Mouse (Mus musculus): ENCODE measurements at regions not wholly inside any gene's neighbourhood (a gene's known extent, or its start where the extent isn't known, plus 50 kb on each side); places are given as distances from the start of the nearest gene placed in this dataset.

GRCm38 (mm10) chr3:42129821-42130560 is 387.6 kb downstream of the D3Ertd751e start:
- peak; percentile 93 for DNase-seq (ENCODE audit: low read depth, low spot score)

DNA sequence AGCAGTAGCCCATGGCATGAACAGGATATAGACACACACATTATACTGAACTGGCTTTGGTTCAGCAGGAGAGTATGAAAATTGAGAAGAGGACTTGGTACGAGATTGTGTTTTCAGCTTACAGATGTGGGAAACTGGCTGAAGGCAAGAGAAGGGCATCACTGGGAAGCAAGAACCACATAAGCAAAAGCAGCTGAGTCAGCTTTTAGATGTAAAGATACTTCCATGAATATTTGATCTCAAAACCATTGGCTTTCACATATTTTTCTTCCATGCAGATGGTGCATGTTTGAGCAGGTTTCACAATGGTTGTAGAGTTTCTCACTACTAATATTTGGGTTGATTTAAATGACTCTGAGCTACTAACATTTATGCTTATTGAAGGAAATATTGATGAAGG is 389.9 kb downstream of the D3Ertd751e start:
- no peak for DNase-seq (ENCODE audit: low read depth, low spot score)

DNA sequence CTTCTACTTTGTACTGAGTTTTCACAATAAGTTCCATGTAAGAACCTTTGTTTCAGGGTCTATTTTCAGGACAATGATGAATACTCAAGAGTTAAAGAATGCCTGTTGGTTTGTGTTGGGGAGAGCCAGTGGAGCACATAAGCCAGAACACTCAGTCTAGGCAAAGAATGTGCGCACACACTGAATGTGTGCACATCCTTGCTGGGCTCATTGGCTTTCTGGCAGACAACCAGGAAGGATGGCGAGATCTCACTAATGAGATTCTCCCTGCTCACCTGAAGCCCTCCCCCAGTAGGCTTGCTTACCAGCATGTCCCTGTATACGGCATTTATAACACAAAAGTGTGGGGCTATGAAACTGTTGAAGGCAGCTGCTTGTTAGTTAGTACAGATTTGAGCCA is 411.0 kb downstream of the D3Ertd751e start:
- no peak for DNase-seq (ENCODE audit: low read depth, low spot score)

DNA sequence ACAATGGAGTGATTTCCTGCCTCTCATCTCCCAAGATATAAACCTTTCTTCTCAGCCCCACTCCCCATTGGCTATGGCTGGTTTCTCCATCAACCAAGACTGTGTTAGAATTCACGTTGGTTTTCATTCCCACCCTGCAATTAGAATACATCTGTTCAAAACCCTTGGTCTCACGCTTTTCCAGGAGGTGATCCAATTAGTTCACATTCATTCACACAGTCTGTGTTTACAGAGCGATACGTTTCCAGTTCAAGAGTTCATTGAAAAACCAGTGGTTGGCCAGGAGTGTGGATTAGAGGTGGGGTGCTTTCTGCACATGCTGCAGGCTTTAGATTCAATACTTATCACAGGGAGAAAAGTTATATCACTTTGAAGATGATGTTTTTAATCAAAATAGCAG is 412.5 kb downstream of the D3Ertd751e start:
- DNase-seq (ENCODE audit: low read depth, low spot score), result no peak

DNA sequence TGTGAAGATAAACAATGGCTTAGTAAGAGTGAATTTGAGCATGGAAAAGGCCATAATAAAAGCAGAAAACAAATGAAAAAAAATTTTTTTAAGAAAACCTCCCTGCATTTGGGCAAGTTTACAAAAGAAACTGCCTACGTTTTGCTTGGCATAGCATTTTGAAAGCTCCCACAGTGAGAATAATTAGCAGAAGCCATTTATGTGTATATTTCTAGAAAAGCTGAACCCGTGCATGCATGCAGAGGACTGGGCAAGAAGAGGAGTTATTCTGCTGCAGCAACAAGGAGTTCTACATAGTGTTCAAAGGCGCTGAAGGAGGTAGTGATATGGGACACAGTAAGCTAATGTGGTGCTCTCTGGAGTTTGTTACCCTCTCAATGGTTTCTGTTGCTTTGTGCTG is 421.3 kb downstream of the D3Ertd751e start:
- peak; percentile 38 for DNase-seq (ENCODE audit: low read depth, low spot score)

DNA sequence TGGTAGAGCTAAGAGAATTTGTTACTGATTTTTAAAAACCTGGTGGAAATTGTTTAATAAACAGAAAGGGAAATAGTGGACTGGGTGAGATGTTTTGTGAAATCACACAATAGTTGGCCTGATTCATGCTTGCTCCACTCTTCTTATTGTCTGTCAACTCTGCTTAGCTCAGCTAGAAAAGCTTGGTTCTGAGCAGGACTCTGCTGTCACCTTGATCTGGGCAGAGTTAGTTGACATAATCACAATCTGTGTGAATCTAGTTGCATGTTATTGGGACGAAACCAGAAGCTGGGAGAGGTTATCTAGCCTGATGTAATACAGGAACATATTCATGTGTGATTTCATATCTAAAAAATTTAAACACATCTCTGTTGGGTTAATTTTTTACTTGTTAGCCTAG is 456.8 kb downstream of the D3Ertd751e start:
- DNase-seq (ENCODE audit: low read depth, low spot score), result no peak

GRCm38 (mm10) chr3:42201373-42201772 is 459.0 kb downstream of the D3Ertd751e start:
- DNase-seq (ENCODE audit: low read depth, low spot score), result no peak

DNA sequence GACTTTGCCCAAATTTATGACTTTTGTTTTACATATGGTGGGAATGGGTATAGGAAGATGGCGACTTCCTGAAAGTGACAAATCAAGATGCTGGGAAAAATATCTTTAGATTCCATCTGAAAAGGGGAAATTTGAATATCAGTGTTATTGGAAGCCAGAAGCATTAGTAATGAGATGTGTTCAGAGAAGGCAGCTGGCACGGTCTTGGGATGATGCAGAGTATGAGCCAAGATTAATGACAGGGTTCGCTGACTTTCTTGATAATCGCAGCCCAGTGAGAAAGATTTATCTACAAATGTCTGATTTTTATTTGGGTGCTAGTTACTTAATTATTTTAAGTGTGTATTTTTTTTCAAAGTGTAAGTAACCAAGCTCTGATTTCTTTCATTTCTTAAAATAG is 463.2 kb downstream of the D3Ertd751e start:
- DNase-seq (ENCODE audit: low read depth, low spot score), result no peak

DNA sequence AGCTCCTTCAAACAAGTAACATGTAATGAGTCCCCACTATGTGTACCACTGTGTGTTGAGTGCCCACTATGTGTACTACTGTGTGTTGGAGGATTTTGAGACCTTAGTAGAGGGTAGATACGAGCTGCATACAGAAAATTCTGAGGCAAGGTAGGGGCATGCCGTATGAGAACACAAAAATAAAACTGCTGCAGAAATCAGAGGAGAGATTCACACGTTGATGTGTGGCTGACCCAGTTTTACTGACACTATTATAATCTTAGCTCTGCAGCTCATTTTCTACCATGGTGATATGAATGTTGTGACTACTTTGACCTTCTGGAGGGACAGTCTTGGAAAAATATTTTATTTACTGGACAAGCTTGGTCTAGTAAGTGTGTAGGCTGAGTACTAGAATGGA is 469.0 kb downstream of the D3Ertd751e start:
- DNase-seq (ENCODE audit: low read depth, low spot score), result no peak

- DNase-seq (ENCODE audit: low read depth, low spot score), result no peak
Measured at GRCm38 (mm10) chr3:42212456-42212855, 470.0 kb downstream of the D3Ertd751e start.

DNA sequence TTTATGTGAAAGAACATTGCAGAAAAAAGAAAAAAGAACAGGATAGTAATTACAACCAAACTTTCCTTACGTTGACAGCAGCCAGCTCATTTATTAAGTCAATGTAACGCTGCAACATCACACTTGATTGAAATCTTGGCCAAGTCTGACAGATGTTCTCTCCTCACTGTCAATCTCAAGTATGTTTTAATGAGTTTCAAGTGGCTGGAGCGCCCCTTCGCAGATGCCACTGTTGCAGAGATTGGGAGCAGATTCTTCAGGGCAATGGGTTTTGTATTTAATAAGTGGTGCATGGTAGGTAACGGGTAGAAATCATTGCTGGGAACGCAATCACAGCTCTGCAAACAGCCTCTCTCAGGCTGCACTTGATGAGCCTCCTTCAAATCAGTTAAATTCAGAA is 470.8 kb downstream of the D3Ertd751e start:
- DNase-seq (ENCODE audit: low read depth, low spot score), result no peak

- DNase-seq (ENCODE audit: low read depth, low spot score), result no peak
Measured at GRCm38 (mm10) chr3:42214624-42215276, 472.3 kb downstream of the D3Ertd751e start.

- DNase-seq (ENCODE audit: low read depth, low spot score), result no peak
Measured at GRCm38 (mm10) chr3:42218719-42219118, 476.3 kb downstream of the D3Ertd751e start.

GRCm38 (mm10) chr3:42227679-42228398 is 485.4 kb downstream of the D3Ertd751e start:
- DNase-seq (ENCODE audit: low read depth, low spot score), result peak; percentile 61

DNA sequence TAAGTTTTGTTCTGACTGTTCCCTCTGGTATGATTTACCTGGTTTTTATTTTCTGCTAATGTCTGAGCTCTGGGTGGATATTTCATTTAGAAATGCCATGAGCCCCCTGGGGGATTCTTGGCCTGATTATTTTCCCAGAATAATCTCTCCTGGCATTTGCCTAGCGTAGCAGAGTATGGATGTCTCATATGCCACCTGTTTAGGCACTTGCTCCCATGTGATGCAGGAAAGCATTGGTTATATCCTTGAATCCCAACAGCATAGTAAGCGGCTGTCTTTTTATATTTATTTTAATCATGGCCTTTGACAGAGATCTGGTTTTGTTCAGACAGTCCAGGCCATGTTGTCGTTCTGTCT is 486.0 kb downstream of the D3Ertd751e start:
- no peak for DNase-seq (ENCODE audit: low read depth, low spot score)

GRCm38 (mm10) chr3:42232268-42232667 is 489.9 kb downstream of the D3Ertd751e start:
- DNase-seq (ENCODE audit: low read depth, low spot score), result no peak

GRCm38 (mm10) chr3:42233756-42234155 is 491.3 kb downstream of the D3Ertd751e start:
- no peak for DNase-seq (ENCODE audit: low read depth, low spot score)

DNA sequence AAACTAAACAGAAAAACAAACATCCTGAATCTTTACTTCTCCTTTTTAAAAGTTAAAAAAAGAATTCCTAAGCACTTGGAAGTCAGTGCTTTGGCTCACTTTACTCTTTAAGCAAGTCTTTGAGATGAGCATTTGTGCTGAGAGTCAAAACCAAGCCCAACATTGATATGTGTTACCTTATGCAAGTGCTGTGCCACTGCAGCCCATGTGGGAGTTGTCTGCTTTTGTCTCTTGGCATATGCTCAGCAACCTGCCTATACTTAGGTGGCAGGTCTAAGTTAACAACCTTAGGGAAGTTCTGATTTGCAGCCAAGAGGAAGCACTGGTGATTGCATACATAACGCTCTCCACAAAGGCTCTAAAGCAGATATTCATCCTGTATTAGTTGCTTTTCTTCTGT is 493.1 kb downstream of the D3Ertd751e start:
- no peak for DNase-seq (ENCODE audit: low read depth, low spot score)

Data from telencephalon, adult 2 months (tissue).